Mouse (Mus musculus) heart, postnatal 0 days (tissue): Measurements from ENCODE around the gene Map2k6.

Experiments used
- CTCF ChIP-seq: IDR thresholded peaks from 2 replicates; pipeline ENCODE4 v1.5.1; 2016; ENCODE audit warnings: antibody characterized with exemption, control low read depth, low read depth
- EP300 ChIP-seq: IDR thresholded peaks from 2 replicates; pipeline ENCODE4 v1.6.1; 2016; ENCODE audit warnings: antibody characterized with exemption, low read depth

DNA sequence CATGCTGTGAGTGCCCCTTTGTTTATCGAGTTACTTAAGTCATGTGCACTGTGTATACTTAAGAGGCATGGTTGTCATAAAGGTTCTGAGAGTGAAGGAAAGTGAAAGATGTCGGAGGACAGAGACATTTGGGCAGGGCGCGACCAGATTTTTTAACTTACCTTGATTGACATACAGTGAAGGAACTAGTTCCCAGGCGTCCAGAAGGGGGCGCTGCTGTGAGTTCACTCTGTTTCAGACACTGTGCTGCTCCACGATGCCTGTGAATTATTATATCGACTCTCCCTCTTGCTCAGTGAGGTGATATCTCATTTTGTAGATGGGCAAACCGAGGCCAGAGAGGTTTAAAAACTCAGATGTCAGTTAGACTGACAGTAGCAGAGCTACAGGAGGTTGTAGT is 10.9 kb downstream of the Map2k6 start:
- TF ChIP-seq CTCF (no peak), EP300 (no peak)
